Mouse (Mus musculus): ENCODE measurements around the gene Ky. TPM values are rescaled to one million over a fixed set of nuclear protein-coding genes. Genes with fewer than 3 reads are reported as not detected.

Gene Ky
- total RNA-seq, 2 experiments from 2014 or later = 75.2 to 114 TPM

- DNase-seq = no peak
Measured at GRCm38 (mm10) chr9:102549211-102549610, 43.7 kb downstream of the Ky start.

GRCm38 (mm10) chr9:102551771-102552170, 46.2 kb downstream of the Ky start:
- DNase-seq = no peak

- no peak for DNase-seq
Measured at GRCm38 (mm10) chr9:102553781-102554180, 48.2 kb downstream of the Ky start.

GRCm38 (mm10) chr9:102558463-102558862, 52.9 kb downstream of the Ky start:
- no peak for DNase-seq

GRCm38 (mm10) chr9:102572888-102573287, 67.3 kb downstream of the Ky start:
- DNase-seq = no peak

- no peak for DNase-seq
Measured at GRCm38 (mm10) chr9:102577480-102577879, 71.9 kb downstream of the Ky start.

- DNase-seq = no peak
Measured at GRCm38 (mm10) chr9:102581921-102582469, 76.4 kb downstream of the Ky start.

- no peak for DNase-seq
Measured at GRCm38 (mm10) chr9:102587347-102587746, 81.8 kb downstream of the Ky start.

- no peak for DNase-seq
Measured at GRCm38 (mm10) chr9:102594667-102595393, 89.3 kb downstream of the Ky start.

Other genes starting within 250 kb of the Ky start
- 1 to 10 TPM in 1 of 2 experiments, under 1 TPM in 1; 0.87 to 1.3 TPM for gene Ephb1, start 151.1 kb upstream of the Ky start, total RNA-seq (2021)
- gene Anapc13, start 120.5 kb downstream of the Ky start, total RNA-seq (2021) = 100 to 1,000 TPM; 186 to 188 TPM
- gene Cep63, start 120.8 kb downstream of the Ky start, total RNA-seq (2021) = 10 to 100 TPM; 19.1 to 22.4 TPM
- gene Amotl2, start 210.9 kb downstream of the Ky start, total RNA-seq (2021) = 10 to 100 TPM; 13.6 to 20.3 TPM

Measured in gastrocnemius, postnatal 25 days (tissue).